Mouse (Mus musculus): ENCODE data around the gene Smg6. TPM values are rescaled to one million over a fixed set of nuclear protein-coding genes. Genes with fewer than 3 reads are reported as not detected.

Gene Smg6
- 10 to 100 TPM; 59.4 to 74.2 TPM for total RNA-seq (2023)

DNA sequence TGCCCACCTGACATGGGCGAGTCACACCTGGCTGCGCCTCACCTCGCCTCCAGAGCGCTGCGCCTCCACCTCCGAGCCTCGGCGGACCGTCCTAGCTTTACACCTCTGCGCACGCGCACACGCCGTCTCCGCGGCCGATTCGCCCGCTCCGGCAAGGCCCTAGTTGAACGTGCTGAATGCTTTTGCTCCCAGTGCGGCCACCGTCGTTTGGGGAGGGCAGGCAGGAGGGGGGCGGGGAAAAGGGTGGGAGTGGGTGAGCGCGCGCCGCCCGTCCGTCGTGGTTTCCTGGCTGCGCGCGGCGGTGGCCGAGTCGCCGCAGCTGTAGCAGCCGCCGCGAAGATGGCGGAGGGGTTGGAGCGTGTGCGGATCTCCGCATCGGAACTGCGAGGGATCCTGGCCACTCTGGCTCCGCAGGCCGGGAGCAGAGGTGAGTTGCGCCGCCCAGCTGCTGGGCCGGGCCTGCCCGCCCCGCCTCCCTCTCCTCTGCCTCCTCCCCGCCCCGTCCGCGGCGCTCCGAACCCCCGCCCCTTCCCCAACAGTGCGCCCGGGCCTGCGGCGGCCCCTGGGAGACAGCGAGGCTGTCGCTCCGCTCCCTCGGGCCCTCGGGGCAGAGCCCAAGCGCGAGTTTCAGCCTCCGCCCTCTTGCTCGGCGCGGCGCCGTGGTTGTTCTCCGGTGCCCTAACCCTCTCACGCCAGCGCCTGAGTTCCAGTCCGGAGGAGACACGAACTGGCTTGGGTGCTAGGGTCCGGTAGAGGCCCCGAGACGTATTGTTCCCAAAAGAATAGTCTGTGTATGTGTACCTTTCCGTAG, at the start of gene Smg6, which contains the start of gene Srr:
Gene Smg6, plus strand, starts transcription at position 247 of the 811 bp plus-strand sequence.
Gene Srr, minus strand, starts transcription at position 372 of the 811 bp plus-strand sequence.

DNA sequence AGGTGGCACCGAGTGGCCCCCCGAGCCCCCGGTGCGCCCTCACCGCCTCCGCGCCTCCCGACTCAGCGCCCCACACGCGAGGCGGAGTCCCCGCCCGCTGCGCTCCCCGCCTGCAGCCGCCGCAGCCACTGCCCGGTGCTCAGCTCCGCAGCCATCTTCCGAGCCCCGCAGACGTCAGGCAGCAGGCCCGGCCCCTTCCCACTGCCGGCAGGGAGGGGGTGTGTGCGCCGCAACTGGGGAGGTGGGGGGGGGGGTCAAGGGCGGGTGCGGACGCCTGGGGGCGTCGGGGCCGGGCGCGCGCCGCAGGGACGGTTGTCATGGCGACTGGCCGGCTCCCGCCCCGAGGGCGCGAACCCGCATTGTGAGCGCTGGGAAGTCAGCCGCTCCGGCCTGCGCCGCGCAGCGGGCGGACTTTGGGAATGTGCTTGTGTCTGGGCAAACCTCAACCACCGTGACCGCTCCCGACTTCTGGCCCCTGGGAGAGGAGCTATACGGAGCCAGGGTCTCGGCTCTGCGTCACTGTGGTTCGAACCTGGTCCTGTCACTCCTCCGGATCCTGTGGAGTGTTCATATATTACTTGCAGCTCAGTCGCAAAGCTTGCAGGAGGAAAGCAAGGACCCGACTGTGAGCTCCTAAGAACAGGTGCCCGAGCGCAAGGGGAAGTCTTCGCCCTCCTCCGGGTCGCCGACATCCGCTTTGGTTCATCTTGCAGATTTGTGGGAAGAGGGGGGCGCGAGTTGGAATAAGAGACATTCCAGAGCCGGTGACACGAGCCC, 28.5 kb upstream of the Smg6 start, which contains the start of gene Sgsm2:
Gene Sgsm2, minus strand, starts transcription at position 160 of the 777 bp plus-strand sequence.

DNA sequence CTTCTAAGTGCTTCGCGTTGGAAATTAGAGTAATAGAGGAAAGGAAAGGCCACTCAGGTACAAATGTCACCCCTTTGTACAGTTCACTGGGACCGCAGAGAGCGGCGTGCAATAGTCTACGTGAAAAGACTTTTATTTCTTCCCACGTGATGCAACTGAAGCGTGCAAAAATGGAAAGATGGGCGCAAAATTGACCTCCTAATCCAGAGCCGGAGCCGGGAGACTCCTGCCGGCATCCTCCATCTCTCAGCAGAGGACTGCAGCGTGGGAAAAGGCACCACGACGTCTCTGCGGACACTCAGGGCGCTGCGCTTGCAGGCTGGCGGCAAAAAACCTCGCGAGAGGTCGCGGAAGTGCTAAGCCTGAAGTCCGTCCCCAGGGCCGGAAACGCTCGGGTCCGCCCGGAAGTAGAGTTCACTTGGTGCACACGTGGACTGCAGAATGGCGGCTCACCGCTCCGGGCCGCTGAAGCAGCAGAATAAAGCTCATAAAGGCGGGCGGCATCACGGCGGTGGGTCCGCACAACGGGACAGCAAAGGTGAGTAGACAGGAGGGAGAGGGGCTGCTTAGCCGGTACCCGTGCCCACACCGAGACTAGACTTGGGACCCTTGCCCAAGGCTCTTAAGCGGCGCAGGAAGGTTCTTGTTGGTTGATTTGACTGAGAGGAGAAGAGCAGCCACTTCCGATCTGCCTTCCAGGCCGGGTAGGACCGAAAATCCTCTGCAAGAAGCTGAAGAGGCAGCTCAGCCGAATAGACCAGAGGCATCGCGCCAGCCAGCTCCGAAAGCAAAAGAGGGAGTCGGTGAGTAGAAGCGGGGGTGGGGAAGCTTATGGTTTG, 27.7 kb upstream of the Smg6 start, which contains the start of gene Tsr1:
Gene Tsr1, plus strand, starts transcription at position 394 of the 839 bp plus-strand sequence.

DNA sequence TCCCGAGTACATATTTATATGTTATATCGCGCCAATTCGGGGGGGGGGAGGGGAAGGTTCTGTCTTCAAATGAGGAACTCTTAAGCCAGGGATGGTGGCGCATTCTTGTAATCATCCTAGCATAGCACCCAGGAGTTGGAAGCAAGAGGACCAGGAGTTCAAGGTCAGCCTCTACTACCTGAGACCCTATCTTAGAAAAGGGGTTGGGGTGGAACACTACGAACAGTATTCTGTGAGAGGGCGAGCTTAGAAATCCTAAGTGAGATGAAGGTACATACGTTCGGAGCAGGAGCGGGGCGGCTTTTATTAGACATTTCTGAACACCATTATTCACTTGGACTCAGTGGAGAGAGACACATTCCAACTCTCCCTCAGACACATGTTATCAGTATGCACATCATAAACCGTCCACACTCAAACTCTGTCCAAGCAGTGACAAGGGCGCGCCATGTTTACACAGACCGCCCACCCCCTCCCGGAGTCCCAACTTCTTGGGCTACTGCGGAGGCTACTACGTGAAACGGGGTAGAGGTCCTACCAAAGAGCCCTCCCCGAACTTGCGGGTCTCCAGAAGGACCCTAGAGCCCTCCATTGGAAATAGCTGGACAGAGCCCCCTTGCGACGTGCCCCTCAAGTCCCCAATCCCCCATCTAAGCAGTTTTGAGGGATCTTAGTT, 243.9 kb downstream of the Smg6 start, which contains the start of gene Hic1:
Gene Hic1, minus strand, starts transcription at position 115 of the 676 bp plus-strand sequence.

DNA sequence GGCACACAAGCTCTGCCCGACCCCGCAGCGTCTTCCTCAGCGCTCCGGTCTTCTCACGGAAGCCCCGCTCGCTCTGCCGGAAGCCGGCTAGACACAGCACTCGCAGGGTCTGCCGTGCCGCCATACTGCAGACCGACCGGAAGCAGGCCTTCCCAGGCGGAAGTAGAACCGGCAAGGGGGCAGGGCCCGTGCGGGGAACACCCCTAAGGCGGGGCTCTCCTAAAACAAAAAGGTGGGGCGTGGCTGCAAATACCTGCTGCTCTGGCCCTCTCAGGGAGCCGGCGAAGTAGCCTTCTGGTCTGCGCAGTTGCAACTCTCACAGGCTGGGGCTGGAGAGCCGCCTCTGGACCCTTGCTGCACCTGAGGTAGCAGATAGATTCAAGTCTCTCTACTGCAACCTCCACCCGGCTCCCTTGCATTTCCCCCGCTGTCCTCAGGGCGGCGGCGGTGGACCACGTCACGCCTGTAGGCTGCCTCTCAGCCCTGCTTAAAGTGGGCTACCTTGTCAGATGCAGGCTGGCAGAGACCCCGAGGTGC, 253.1 kb downstream of the Smg6 start, which contains the start of gene Ovca2:
Gene Ovca2, minus strand, starts transcription at position 164 of the 537 bp plus-strand sequence.

DNA sequence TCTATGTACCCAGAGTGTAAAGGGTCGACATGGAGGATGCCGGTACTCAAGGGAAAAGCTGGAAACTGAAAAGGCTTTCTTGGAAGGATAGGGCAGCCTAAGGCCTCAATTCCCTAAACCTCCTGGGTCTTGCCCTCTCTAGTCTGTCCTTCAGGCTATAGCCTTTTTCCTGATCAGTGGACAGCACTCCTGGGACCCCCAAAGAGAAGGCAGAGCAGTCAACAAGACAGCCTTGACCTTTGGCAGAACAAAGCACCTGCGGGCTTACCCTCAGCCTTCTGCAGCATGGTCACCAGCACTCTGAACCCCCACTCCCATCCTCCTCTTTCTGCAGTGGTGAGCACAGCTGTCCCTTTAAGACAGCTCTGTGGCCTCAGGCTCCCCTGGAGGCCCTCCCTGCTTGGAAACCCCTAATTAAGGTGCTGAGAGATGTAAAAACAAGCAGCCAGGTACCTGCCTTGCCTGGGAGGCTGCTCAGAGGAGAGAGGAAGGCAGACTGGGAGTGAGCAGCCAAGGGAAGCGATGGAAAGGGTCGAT, 265.4 kb downstream of the Smg6 start, which contains the start of gene Dph1:
Gene Dph1, minus strand, starts transcription at position 337 of the 537 bp plus-strand sequence.

DNA sequence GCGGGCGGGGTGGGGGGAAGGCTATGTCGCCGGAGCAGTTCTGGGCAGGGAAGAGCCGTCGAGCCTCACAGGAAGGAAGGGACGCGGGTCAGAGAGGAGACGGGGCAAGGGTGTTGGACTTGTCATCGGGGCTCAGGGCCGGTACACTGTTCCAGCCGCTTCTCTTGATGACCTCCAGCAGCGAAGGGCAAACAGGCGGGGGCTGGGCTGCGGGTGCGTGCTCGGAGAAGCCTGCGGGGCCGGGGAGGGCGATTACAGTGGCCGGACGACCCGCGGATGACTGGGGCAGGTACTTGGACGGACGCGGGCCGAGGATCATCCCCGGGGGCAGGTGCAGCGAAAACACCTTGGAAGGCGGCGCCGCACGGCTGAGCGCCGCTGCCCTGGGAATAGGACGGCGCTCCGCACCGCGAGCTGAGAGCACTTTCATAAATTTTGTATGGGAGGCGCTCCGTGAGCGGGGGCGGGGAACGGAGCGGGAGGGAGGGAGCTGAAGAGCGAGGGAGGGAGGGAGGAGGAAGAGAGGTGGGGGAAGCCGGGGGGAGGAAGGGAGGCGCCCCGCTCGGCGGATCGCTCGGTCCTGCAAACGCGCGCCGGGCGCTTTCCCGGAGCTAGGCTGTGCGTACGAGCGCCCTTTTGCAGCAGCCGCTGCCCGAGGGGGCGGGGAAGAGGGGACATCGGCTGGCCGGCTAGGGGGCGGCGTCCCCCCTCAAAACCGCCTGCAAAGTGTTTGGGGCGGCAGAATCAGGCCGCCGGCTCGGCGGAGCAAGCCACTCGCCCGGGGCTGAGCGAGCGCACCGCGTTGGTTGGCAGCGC, 267.8 kb downstream of the Smg6 start, which contains the start of gene Rtn4rl1:
Gene Rtn4rl1, plus strand, starts transcription at position 528 of the 816 bp plus-strand sequence.

Other genes starting within 250 kb of the Smg6 start
- 100 to 1,000 TPM; 124 to 139 TPM for gene Pafah1b1, start 201.2 kb upstream of the Smg6 start, total RNA-seq (2023)
- 10 to 100 TPM; 46.9 to 50.0 TPM for gene Mettl16, start 155.0 kb upstream of the Smg6 start, total RNA-seq (2023)
- 10 to 100 TPM; 56.1 to 56.8 TPM for gene Mnt, start 94.9 kb upstream of the Smg6 start, total RNA-seq (2023)
- gene Sgsm2, start 28.8 kb upstream of the Smg6 start, total RNA-seq (2023), result 10 to 100 TPM in 1 of 2 experiments, 1 to 10 TPM in 1; 6.8 to 12.1 TPM
- gene Tsr1, start 27.8 kb upstream of the Smg6 start, total RNA-seq (2023), result 10 to 100 TPM; 88.7 to 90.9 TPM
- 10 to 100 TPM in 1 of 2 experiments, 1 to 10 TPM in 1; 8.9 to 11.7 TPM for gene Srr, start 125 bp downstream of the Smg6 start, total RNA-seq (2023)
- 1 to 10 TPM; 2.7 to 5.0 TPM for gene Hic1, start 243.7 kb downstream of the Smg6 start, total RNA-seq (2023)

Measured in T-cell, adult 66 days (primary cell).